Mouse (Mus musculus) left cerebral cortex, postnatal 25 days (tissue): Measurements from ENCODE around the gene Tcl1. TPM values are rescaled to one million over a fixed set of nuclear protein-coding genes. Genes with fewer than 3 reads are reported as not detected.
"Not testable (repeated sequence)": the region's sequence is repeated elsewhere in the genome, so short reads cannot be mapped to it uniquely, and the experiment has no call there.

Experiments
- DNase-seq, 2 experiments: peaks; one replicate each; pipeline ENCODE4 v3.0.0; 2022; ENCODE audit warnings: low spot score in 2 of 2, mixed read lengths in 1 of 2
- intact Hi-C: fragments of 180-260 bp; cut with DNase I; formaldehyde crosslinking; loops from one replicate; pipeline ENCODE4 v1.15.1; 2025
- total RNA-seq, 2 experiments: library from RNA; stranded (reverse); gene quantifications; 2 replicates each; pipeline ENCODE4 v1.2.3; 2021

Gene Tcl1
- total RNA-seq, 2 experiments from 2014 or later = not detected

GRCm38 (mm10) chr12:105190743-105191142 is 31.9 kb downstream of the Tcl1 start, which contains the start of gene Tcl1b3:
TSS of gene Tcl1b3 (plus strand) at chr12:105191043.
- DNase-seq, intact Hi-C loops: not testable (repeated sequence)

DNA sequence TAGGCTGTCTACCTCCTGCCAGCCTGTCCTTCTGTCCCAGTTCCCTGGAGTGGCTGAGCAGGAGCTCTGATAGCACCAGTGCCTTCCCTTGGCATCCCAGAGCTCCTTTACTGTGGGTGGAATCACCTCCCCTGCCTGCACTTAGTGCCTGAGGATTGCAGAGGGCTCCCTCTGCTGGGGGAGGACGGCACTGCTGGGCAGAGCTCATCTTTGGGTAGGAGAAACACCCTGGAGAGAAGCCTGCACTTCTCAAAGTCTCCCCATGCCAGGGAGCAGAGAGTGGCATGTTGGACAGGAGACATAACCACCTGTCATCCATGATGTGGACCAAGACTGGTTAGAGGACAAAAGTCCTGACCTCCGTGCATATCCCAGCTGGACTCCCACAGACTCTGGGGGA is 33.6 kb downstream of the Tcl1 start:
- intact Hi-C loops = not testable (repeated sequence)
- peak in 1 of 2 experiments; percentile 6 for DNase-seq

DNA sequence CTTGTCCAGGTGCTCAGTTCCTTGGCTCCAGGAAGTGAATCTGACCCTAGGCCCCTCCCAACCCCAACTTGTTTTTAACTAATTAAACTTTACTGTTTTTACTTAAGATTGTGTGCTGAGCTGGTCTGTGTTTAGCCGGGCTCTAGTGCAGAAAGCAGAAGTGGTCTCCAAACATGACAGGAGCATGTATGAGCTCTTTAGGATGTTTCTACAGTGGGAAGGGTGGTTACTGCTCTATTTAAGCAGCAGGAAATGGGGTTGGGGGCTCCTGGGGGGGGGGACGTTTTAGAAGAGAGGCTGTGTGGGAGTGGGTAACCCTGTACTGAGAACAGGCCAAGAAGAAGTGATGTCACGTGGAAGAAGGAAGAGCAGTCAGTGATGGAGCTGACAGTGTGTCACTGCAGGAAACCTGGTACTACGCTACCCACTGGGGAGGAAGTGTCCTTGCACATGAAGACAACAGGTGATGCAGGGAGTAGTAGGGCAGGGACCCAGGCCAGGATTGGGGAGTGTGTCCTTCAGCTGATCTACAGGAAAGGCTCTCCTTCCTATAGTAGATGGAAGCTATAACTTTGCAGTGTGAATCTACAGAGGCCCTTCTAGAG is 41.5 kb downstream of the Tcl1 start:
- intact Hi-C loops, DNase-seq: not testable (repeated sequence)

- DNase-seq, intact Hi-C loops: not testable (repeated sequence)
Measured at GRCm38 (mm10) chr12:105176044-105176443, 46.5 kb downstream of the Tcl1 start, which contains the start of gene Tcl1b5. TSS of gene Tcl1b5 (plus strand) at chr12:105176344.

DNA sequence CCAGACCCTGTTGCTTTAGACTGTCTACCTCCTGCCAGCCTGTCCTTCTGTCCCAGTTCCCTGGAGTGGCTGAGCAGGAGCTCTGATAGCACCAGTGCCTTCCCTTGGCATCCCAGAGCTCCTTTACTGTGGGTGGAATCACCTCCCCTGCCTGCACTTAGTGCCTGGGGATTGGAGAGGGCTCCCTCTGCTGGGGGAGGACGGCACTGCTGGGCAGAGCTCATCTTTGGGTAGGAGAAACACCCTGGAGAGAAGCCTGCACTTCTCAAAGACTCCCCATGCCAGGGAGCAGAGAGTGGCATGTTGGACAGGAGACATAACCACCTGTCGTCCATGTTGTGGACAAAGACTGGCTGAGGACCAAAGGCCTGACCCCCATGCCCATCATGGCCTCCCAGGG is 48.3 kb downstream of the Tcl1 start:
- DNase-seq = peak; percentile 30 to 47
- intact Hi-C loops = not testable (repeated sequence)

DNA sequence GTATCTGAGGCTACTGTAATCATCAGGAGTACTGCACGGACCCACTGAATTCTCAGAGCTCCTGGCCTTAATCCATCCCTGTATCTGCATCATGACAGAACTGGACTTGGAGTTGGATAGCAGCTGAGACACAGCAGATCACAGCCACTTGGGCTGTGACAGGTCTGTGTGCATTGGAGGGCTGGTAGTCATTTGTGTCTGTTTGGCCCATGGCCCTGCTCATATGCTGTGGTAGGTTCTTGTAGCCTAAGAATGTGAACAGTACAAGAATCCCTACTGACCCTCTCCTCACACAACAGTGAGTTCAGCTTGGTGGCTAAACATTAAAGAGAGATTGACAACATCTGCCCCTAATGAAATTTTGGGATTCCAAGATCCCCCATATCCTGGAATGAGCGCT is 49.2 kb downstream of the Tcl1 start:
- DNase-seq = no peak
- intact Hi-C loops = no loop called here

Other genes starting within 250 kb of the Tcl1 start
- gene Syne3, start 213.0 kb downstream of the Tcl1 start, total RNA-seq = 1 to 10 TPM in 1 of 2 experiments, under 1 TPM in 1; 0.98 to 1.3 TPM
- gene Glrx5, start 190.1 kb downstream of the Tcl1 start, total RNA-seq = 10 to 100 TPM; 50.8 to 53.6 TPM
- gene Tcl1b2, start 76.8 kb downstream of the Tcl1 start, total RNA-seq = not detected
- not detected for gene Tcl1b1, start 63.1 kb downstream of the Tcl1 start, total RNA-seq
- gene Tcl1b5, start 46.4 kb downstream of the Tcl1 start, total RNA-seq = not detected
- not detected for gene Tcl1b3, start 31.8 kb downstream of the Tcl1 start, total RNA-seq
- gene Tcl1b4, start 20.8 kb downstream of the Tcl1 start, total RNA-seq = not detected
- gene Tunar, start 111.1 kb upstream of the Tcl1 start, total RNA-seq = 10 to 100 TPM; 11.1 to 12.1 TPM
- 10 to 100 TPM; 96.6 to 99.5 TPM for gene D430019H16Rik, start 231.1 kb upstream of the Tcl1 start, total RNA-seq